Mouse (Mus musculus): ENCODE measurements around the gene Tmem233.

DNA sequence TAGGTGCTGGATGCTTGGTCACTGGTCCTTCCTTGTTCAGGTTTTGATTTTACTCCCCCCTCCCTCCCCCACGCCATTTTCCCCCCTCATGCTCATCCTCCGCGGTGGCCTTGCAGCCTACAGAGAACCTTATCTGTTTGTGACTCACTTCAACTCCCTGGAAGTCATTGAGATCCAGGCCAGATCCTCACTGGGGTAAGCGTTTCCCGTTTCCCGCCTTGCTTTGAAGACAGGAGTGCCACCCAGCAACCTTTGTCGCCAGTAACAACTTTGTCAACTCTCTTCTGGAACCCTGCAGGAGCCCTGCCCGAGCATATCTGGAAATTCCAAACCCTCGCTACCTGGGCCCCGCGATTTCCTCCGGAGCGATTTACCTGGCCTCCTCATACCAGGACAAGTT, 85.7 kb downstream of the Tmem233 start:
- TF ChIP-seq CTCF (conservative IDR thresholded peaks at IDR 0.05; ENCODE audit: low read length) (no peak), POU5F1 (IDR thresholded peaks at IDR 0.05; ENCODE audit: borderline replicate concordance, low read length) (no peak), NANOG (IDR thresholded peaks at IDR 0.05; ENCODE audit: borderline replicate concordance, low read length) (no peak)
